Mouse (Mus musculus): Measurements from ENCODE around the gene Olfr77. TPM values are rescaled to one million over a fixed set of nuclear protein-coding genes. Genes with fewer than 3 reads are reported as not detected.

Gene Olfr77
- polyA plus RNA-seq (2016; fragmentation: Nextera tagmentation; extraction: Ambion mirVana), result 0.12 and 0.15 TPM in 2 replicates

- DNase-seq (ENCODE audit: low spot score), result no peak
- Histone ChIP-seq H3K27me3 (ENCODE audit: low read depth, poor library complexity, severe bottlenecking) (no peaks in the 10 kb centered on the region), H3K9me3 (replicated peaks) (peaks cover 20% of the 10 kb centered on the region), H3K4me3 (no peak within 1 kb of the TSS), H3K4me1 (no peaks in the 10 kb centered on the region), H3K27ac (replicated peaks) (no peak within 1 kb of the TSS), H3K36me3 (no peaks in the 10 kb centered on the region)
- WGBS, result 88% methylated on average over 2 of the region's 2 CpGs
These were observed at the start of gene Olfr77 for GRCm38 (mm10) chr9:19916565-19916964. Gene Olfr77, plus strand, starts transcription at chr9:19916865.

DNA sequence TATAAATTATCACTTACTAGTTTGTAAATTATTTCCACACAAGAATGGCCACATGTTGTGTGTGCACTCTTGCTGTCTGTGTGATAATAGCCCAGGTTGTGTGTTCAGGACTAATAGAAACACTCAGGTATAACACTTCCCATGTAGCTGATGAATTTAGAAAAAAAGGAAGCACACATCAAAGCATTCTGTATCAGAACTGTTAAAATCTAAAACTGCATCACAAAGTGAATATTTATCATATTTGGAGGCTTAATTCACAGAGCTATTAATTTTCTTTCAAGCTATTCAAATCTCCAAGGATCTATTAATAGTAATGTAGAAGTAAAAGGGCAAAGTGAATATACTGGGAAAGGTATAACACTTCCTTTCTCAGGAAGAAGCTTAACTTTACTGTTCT lies 28.8 kb upstream of the Olfr77 start, which contains the start of gene Olfr862:
Gene Olfr862 (minus strand): TSS at position 101 of the 400 bp plus-strand sequence.
- Histone ChIP-seq H3K4me1 (no peaks in the 10 kb centered on the region), H3K36me3 (no peaks in the 10 kb centered on the region), H3K4me3 (no peak within 1 kb of the TSS), H3K27ac (replicated peaks) (no peak within 1 kb of the TSS), H3K27me3 (ENCODE audit: low read depth, poor library complexity, severe bottlenecking) (no peaks in the 10 kb centered on the region), H3K9me3 (replicated peaks) (peaks cover 29% of the 10 kb centered on the region)
- no peak for DNase-seq (ENCODE audit: low spot score)

- 62% methylated on average over 4 of the region's 4 CpGs for WGBS
- Histone ChIP-seq H3K4me3 (no peak overlapping the region), H3K9me3 (replicated peaks) (peaks cover 36% of the 10 kb centered on the region), H3K36me3 (no peaks in the 10 kb centered on the region), H3K27ac (replicated peaks) (no peak overlapping the region), H3K27me3 (ENCODE audit: low read depth, poor library complexity, severe bottlenecking) (no peaks in the 10 kb centered on the region), H3K4me1 (no peaks in the 10 kb centered on the region)
- no peak for DNase-seq (ENCODE audit: low spot score)
These were observed 5.5 kb upstream of the Olfr77 start for GRCm38 (mm10) chr9:19911170-19911569.

Other genes starting within 250 kb of the Olfr77 start
- gene Olfr857, start 207.4 kb upstream of the Olfr77 start, polyA plus RNA-seq (2016; fragmentation: Nextera tagmentation; extraction: Ambion mirVana), result not detected in 2 replicates
- gene Olfr58, start 136.6 kb upstream of the Olfr77 start, polyA plus RNA-seq (2016; fragmentation: Nextera tagmentation; extraction: Ambion mirVana), result not detected in 2 replicates
- not detected in 2 replicates for gene Olfr859, start 112.0 kb upstream of the Olfr77 start, polyA plus RNA-seq (2016; fragmentation: Nextera tagmentation; extraction: Ambion mirVana)
- not detected in 2 replicates for gene Olfr860, start 67.1 kb upstream of the Olfr77 start, polyA plus RNA-seq (2016; fragmentation: Nextera tagmentation; extraction: Ambion mirVana)
- not detected in 2 replicates for gene Olfr862, start 28.9 kb upstream of the Olfr77 start, polyA plus RNA-seq (2016; fragmentation: Nextera tagmentation; extraction: Ambion mirVana)
- not detected in 2 replicates for gene Olfr866, start 111.2 kb downstream of the Olfr77 start, polyA plus RNA-seq (2016; fragmentation: Nextera tagmentation; extraction: Ambion mirVana)
- gene Olfr867, start 140.7 kb downstream of the Olfr77 start, polyA plus RNA-seq (2016; fragmentation: Nextera tagmentation; extraction: Ambion mirVana), result not detected in 2 replicates
- gene Olfr868, start 181.8 kb downstream of the Olfr77 start, polyA plus RNA-seq (2016; fragmentation: Nextera tagmentation; extraction: Ambion mirVana), result not detected in 2 replicates
- not detected in 2 replicates for gene Olfr869, start 212.1 kb downstream of the Olfr77 start, polyA plus RNA-seq (2016; fragmentation: Nextera tagmentation; extraction: Ambion mirVana)

Data from midbrain, embryonic 10.5 days (tissue).